Mouse (Mus musculus) thymus, adult 2 months (tissue): Measurements from ENCODE around the gene Trim60. TPM values are rescaled to one million over a fixed set of nuclear protein-coding genes. Genes with fewer than 3 reads are reported as not detected.

Experiments
- DNase-seq: peaks from one replicate; pipeline ENCODE4 v3.0.0; 2021
- H3K27ac ChIP-seq: fragments of 200-500 bp; 2 replicates; pipeline ENCODE4 v1.5.1; 2012; ENCODE audit warnings: low read length, control low read depth; ENCODE audit not compliant: control insufficient read depth, insufficient read depth
- H3K27me3 ChIP-seq: fragments of 200-500 bp; 2 replicates; pipeline ENCODE4 v1.6.1; 2012; ENCODE audit warnings: mild to moderate bottlenecking, low read length, moderate library complexity, mixed read lengths; ENCODE audit not compliant: control insufficient read depth, insufficient read depth
- H3K36me3 ChIP-seq: fragments of 200-500 bp; 2 replicates; pipeline ENCODE4 v1.6.1; 2012; ENCODE audit warnings: mild to moderate bottlenecking, low read length, moderate library complexity; ENCODE audit not compliant: control insufficient read depth, insufficient read depth
- H3K4me1 ChIP-seq: fragments of 200-500 bp; replicated peaks from 2 replicates; pipeline ENCODE4 v1.6.1; 2012; ENCODE audit warnings: low read length; ENCODE audit not compliant: control insufficient read depth, insufficient read depth
- H3K4me3 ChIP-seq: fragments of 200-500 bp; 2 replicates; pipeline ENCODE4 v1.5.1; 2012; ENCODE audit warnings: mild to moderate bottlenecking, low read length, control low read depth, moderate library complexity; ENCODE audit not compliant: control insufficient read depth, insufficient read depth
- CTCF ChIP-seq: fragments of 200-500 bp; IDR thresholded peaks from 2 replicates; pipeline ENCODE4 v1.5.1; 2012; ENCODE audit warnings: mild to moderate bottlenecking, control low read depth, low read length, moderate library complexity, borderline replicate concordance; ENCODE audit not compliant: control insufficient read depth, poor library complexity, insufficient read depth; ENCODE audit errors: extremely low read depth
- POLR2A ChIP-seq: fragments of 200-500 bp; IDR thresholded peaks from 2 replicates; pipeline ENCODE4 v1.6.1; 2012; ENCODE audit warnings: mild to moderate bottlenecking, low read length, control low read depth, moderate library complexity; ENCODE audit not compliant: control insufficient read depth, poor library complexity, insufficient read depth; ENCODE audit errors: extremely low read depth
- WGBS: fragments of 180-500 bp; shearing (Covaris S2); methylation state at CpG from one replicate; pipeline ENCODE4 v1.1.7; 2018; 5-methylcytosine and 5-hydroxymethylcytosine counted together
- polyA plus RNA-seq: library from polyadenylated mRNA; depleted of rRNA; stranded (reverse); fragments of >200 nt; gene quantifications from 2 replicates; pipeline ENCODE4 v1.2.3, GENCODE M21; 2012; rRNA removed

Trim60 gene
- not detected in 2 replicates for polyA plus RNA-seq

DNA sequence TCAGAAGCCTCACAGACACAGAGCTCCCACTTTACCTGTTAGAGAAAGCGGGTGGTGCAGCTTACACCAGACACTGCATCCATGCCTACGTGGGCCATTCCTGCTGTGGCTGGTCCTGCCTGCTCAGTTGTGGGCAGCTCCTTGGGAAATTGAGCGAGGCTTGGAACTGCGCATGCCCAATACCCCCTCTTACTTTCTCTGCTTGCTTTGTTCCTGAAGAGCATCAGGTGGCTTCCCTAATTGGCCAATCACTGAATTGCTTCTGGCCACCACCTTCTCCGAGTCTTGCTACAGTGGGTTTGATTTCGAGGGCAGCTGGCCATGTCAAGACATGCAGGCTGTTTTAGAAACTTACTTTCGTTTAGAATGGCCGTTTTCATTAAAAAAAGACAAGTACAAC, at the start of gene Trim60, which contains the start of gene Trim61:
Gene Trim60, minus strand, starts transcription at position 162 of the 400 bp plus-strand sequence.
Gene Trim61, minus strand, starts transcription at position 101 of the 400 bp plus-strand sequence.
- Histone ChIP-seq H3K27me3 (no peaks in the 10 kb centered on the region; the same call in 1 of the 2 replicates), H3K36me3 (no peaks in the 10 kb centered on the region), H3K4me1 (no peaks in the 10 kb centered on the region), H3K27ac (no peak within 1 kb of the TSS), H3K4me3 (no peak within 1 kb of the TSS)
- TF ChIP-seq CTCF (no peak), POLR2A (no peak)
- WGBS, result 90% methylated on average over 8 of the region's 8 CpGs
- no peak for DNase-seq

GRCm38 (mm10) chr8:65067694-65068472, 49.5 kb upstream of the Trim60 start:
- Histone ChIP-seq H3K4me3 (no peak overlapping the region), H3K27ac (no peak overlapping the region), H3K36me3 (no peaks in the 10 kb centered on the region), H3K27me3 (no peaks in the 10 kb centered on the region), H3K4me1 (no peaks in the 10 kb centered on the region)
- no peak for TF ChIP-seq POLR2A
- TF ChIP-seq CTCF, result no peak
- 66% methylated on average over 10 of the region's 10 CpGs for WGBS
- DNase-seq, result no peak

DNA sequence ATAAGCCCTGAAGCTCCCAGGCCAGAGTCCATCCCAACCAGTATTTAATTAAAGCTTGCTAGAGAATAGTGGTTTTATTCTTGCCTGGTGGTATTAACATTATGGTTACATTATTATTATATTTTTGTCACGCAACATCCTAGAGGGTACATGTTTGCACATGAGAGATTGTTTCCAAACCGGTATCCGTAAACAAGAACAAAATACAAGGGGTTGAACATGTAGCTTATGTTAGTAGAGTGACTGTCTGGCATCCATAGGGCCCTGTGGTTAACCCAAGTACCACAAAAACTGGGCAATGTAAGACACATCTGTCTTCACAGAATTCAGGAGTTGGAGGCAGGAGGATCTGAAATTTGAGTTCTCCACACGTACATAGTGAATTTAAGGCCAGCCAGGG, 48.6 kb upstream of the Trim60 start:
- Histone ChIP-seq H3K36me3 (no peaks in the 10 kb centered on the region), H3K27ac (no peak overlapping the region), H3K27me3 (no peaks in the 10 kb centered on the region)

DNA sequence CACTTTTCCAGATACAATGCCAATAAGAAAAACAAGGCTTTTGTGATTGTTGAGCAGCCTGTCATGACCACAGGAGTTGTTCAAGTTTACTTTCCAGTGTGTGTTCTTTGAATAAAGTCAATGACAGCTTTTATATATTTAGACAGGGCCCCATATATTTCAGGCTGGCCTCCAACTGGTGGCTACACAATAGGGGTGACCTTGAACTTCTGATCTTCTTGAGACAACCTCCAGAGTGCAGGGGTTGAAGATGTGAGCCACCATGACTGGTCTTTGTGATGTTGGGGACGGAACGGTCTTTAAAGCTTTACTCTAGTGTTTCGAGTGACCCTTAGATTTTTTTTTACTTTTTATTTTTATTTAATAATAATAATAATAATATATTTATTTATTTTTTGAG, 47.2 kb upstream of the Trim60 start:
- TF ChIP-seq CTCF (no peak), POLR2A (no peak)
- no peaks in the 10 kb centered on the region for H3K27me3 ChIP-seq
- no peaks in the 10 kb centered on the region for H3K36me3 ChIP-seq
- no peak overlapping the region for H3K27ac ChIP-seq
- H3K4me1 ChIP-seq, result no peaks in the 10 kb centered on the region
- WGBS, result 98% methylated on average over 3 of the region's 3 CpGs
- no peak overlapping the region for H3K4me3 ChIP-seq
- DNase-seq, result no peak

More for the DNA sequence above, 48.6 kb upstream of the Trim60 start:
- Histone ChIP-seq H3K4me1 (no peaks in the 10 kb centered on the region), H3K4me3 (no peak overlapping the region)
- 92% methylated on average over 4 of the region's 4 CpGs for WGBS
- DNase-seq, result no peak
- TF ChIP-seq CTCF (no peak), POLR2A (no peak)

DNA sequence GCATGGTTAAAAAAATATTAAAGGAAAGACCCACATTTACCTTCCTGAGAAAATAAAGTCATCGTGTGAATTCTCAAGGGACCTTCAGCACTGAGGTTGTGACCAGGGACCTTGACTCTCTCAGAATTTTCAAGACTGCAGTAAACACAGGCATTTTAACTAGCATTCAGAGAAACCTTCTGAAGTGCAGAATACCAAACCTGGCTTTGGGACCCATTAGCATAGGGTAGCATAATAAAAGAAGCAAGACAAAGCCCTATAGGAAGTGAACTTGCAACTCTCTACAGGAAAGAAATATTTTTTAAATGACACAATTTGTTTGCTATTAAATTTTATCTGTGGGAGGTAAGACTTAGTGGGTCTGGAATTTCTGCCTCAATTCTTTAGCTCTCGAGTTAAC, 45.7 kb upstream of the Trim60 start:
- Histone ChIP-seq H3K4me1 (no peaks in the 10 kb centered on the region), H3K27ac (no peak overlapping the region), H3K27me3 (no peaks in the 10 kb centered on the region), H3K36me3 (no peaks in the 10 kb centered on the region), H3K4me3 (no peak overlapping the region)
- no peak for TF ChIP-seq CTCF
- TF ChIP-seq POLR2A, result no peak
- no peak for DNase-seq
- WGBS, result 74% methylated on average over 2 of the region's 2 CpGs

DNA sequence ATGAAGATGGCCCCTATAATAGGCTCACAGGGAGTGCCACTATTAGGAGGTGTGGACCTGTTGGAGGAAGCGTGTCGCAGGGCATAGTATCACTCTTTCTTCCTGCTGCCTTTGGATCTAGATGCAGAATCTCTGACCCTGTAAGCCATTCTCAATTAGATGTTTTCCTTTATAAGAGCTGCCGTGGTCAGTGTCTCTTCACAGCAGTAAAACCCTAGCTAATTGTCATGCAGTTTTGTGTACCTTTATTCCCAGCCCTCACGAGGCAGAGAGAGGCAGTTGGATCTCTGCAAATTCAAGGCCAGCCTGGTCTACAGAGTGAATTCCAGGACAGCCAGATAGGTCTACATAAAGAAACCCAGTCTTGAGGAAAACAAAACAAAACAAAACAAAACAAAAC, 43.8 kb upstream of the Trim60 start:
- H3K4me3 ChIP-seq, result no peak overlapping the region
- H3K27me3 ChIP-seq, result no peaks in the 10 kb centered on the region
- no peak overlapping the region for H3K27ac ChIP-seq
- 89% methylated on average over 4 of the region's 4 CpGs for WGBS
- no peaks in the 10 kb centered on the region for H3K4me1 ChIP-seq
- no peak for DNase-seq
- TF ChIP-seq CTCF, result no peak
- no peak for TF ChIP-seq POLR2A
- no peaks in the 10 kb centered on the region for H3K36me3 ChIP-seq
